ENCODE assay signal across 18 mouse cellular contexts in genomic region chr9:115192890-115193289, GRCm38 (mm10).
DNase-seq lines count a peak whose midpoint lies in the region; ATAC-seq and TF ChIP-seq lines count a peak whose summit lies in the region.
"Had no signal": no experiment of that assay in that cellular context is flagged by ENCODE, and none has a peak within 500 bp of the region (broad histone marks: within the 10 kb centered on the region; RNA-seq: fewer than 3 reads in every experiment).

No protein-coding gene starts in this region.

- no peak overlapping the region for H3K4me3 ChIP-seq in intestine, postnatal 0 days (ENCODE audit: low read depth, low read length)
- no peak overlapping the region for H3K4me3 ChIP-seq in intestine, embryonic 16.5 days (ENCODE audit: low read length)
- H3K4me3 ChIP-seq in lung, postnatal 0 days (ENCODE audit: low read depth, low read length) = no peak overlapping the region
- H3K4me3 ChIP-seq: embryonic facial prominence, embryonic 13.5 days; liver, embryonic 15.5 days; midbrain, embryonic 12.5 days had no signal

- no peaks in the 10 kb centered on the region for H3K4me1 ChIP-seq in intestine, postnatal 0 days (replicated peaks; ENCODE audit: control insufficient read depth, insufficient read depth, low read length)
- H3K4me1 ChIP-seq in intestine, embryonic 16.5 days (ENCODE audit: control insufficient read depth, insufficient read depth, low read length) = peaks cover 6% of the 10 kb centered on the region; the same call in 1 of the 2 replicates
- 0 out of 2 replicates have a peak, but pooled peaks cover 2% of the 10 kb centered on the region for H3K4me1 ChIP-seq in lung, postnatal 0 days (ENCODE audit: insufficient read depth, low read depth, low read length)
- H3K4me1 ChIP-seq: midbrain, embryonic 12.5 days had no signal

- intact Hi-C loops in left cerebral cortex, postnatal 36 days (cut with DNase I) = no loop called here

- 0 out of 2 replicates have a peak, but pooled peaks cover 2% of the 10 kb centered on the region for H3K36me3 ChIP-seq in intestine, postnatal 0 days (ENCODE audit: control insufficient read depth, insufficient read depth)
- no peaks in the 10 kb centered on the region for H3K36me3 ChIP-seq in intestine, embryonic 16.5 days (ENCODE audit: control insufficient read depth, insufficient read depth, low read length)
- no peaks in the 10 kb centered on the region for H3K36me3 ChIP-seq in lung, postnatal 0 days (ENCODE audit: insufficient read depth, low read length)
- H3K36me3 ChIP-seq: embryonic facial prominence, embryonic 13.5 days; liver, embryonic 15.5 days; midbrain, embryonic 12.5 days had no signal

- H3K27ac ChIP-seq in intestine, postnatal 0 days (ENCODE audit: low read depth, low read length) = no peak overlapping the region
- no peak overlapping the region for H3K27ac ChIP-seq in intestine, embryonic 16.5 days (ENCODE audit: low read length)
- H3K27ac ChIP-seq in lung, postnatal 0 days (ENCODE audit: low read length) = no peak overlapping the region
- H3K27ac ChIP-seq: embryonic facial prominence, embryonic 13.5 days; liver, embryonic 15.5 days; midbrain, embryonic 12.5 days had no signal

- WGBS in intestine, postnatal 0 days = 82% methylated on average over 3 of the region's 3 CpGs
- 73% methylated on average over 3 of the region's 3 CpGs for WGBS in intestine, embryonic 16.5 days
- WGBS in lung, postnatal 0 days = 73% methylated on average over 3 of the region's 3 CpGs

- DNase-seq in lung, postnatal 0 days (ENCODE audit: low spot score) = no peak
- no peak for DNase-seq in lung, postnatal 25 days (ENCODE audit: low spot score)
- peak; percentile 46 for DNase-seq in ES-CJ7 (ENCODE audit: low read depth, low spot score)
- no peak for DNase-seq in urinary bladder, postnatal 14 days (ENCODE audit: low spot score)
- no peak for DNase-seq in left cerebral cortex, postnatal 36 days (ENCODE audit: low spot score in 2 of 2)
- DNase-seq: adrenal gland, postnatal 14 days; cerebellum, adult 2 months; gastrocnemius, postnatal 10 days; heart, adult 18-20 months; kidney, postnatal 10 days; lung, postnatal 4 days had no signal

- TF ChIP-seq CTCF in intestine, postnatal 0 days (IDR thresholded peaks at IDR 0.05; ENCODE audit: low read depth) = peak; percentile 37
- peak; percentile 22; the same call in 1 of the 2 replicates for TF ChIP-seq CTCF in lung, postnatal 0 days (IDR thresholded peaks at IDR 0.05)

- no peaks in the 10 kb centered on the region for H3K9me3 ChIP-seq in intestine, postnatal 0 days (ENCODE audit: control insufficient read depth)
- no peaks in the 10 kb centered on the region for H3K9me3 ChIP-seq in intestine, embryonic 16.5 days (ENCODE audit: control insufficient read depth, low read length)
- no peaks in the 10 kb centered on the region for H3K9me3 ChIP-seq in lung, postnatal 0 days (ENCODE audit: low read length)
- H3K9me3 ChIP-seq: embryonic facial prominence, embryonic 13.5 days; liver, embryonic 15.5 days had no signal

- no peak for TF ChIP-seq EP300 in lung, postnatal 0 days (IDR thresholded peaks at IDR 0.05)

- H3K27me3 ChIP-seq in intestine, postnatal 0 days (replicated peaks; ENCODE audit: control insufficient read depth, insufficient read depth, low read length) = no peaks in the 10 kb centered on the region
- H3K27me3 ChIP-seq in intestine, embryonic 16.5 days (replicated peaks; ENCODE audit: control insufficient read depth, insufficient read depth, low read length) = no peaks in the 10 kb centered on the region
- no peaks in the 10 kb centered on the region for H3K27me3 ChIP-seq in lung, postnatal 0 days (replicated peaks; ENCODE audit: insufficient read depth, low read length)
- H3K27me3 ChIP-seq: embryonic facial prominence, embryonic 13.5 days; liver, embryonic 15.5 days; midbrain, embryonic 12.5 days had no signal

- no peak overlapping the region for H3K4me2 ChIP-seq in intestine, postnatal 0 days (replicated peaks; ENCODE audit: low read depth)
- H3K4me2 ChIP-seq in intestine, embryonic 16.5 days (ENCODE audit: low read depth, low read length) = no peak overlapping the region
- H3K4me2 ChIP-seq in lung, postnatal 0 days (replicated peaks; ENCODE audit: low read depth, low read length) = no peak overlapping the region
- H3K4me2 ChIP-seq: embryonic facial prominence, embryonic 13.5 days; liver, embryonic 15.5 days; midbrain, embryonic 12.5 days had no signal

- no peak for ATAC-seq in intestine, postnatal 0 days
- ATAC-seq in intestine, embryonic 16.5 days = no peak
- no peak for ATAC-seq in lung, postnatal 0 days
- 0 out of 2 replicates have a peak, but pooled peaks have one; percentile 30 for ATAC-seq in megakaryocyte progenitor cell, adult 5-6 weeks (replicated peaks; ENCODE audit: poor library complexity)
- ATAC-seq: activated CD4-positive, CD25-positive, alpha-beta regulatory T cell, adult 4 months had no signal

- no peak overlapping the region for H3K9ac ChIP-seq in intestine, postnatal 0 days (ENCODE audit: low read depth, low read length)
- no peak overlapping the region for H3K9ac ChIP-seq in intestine, embryonic 16.5 days (ENCODE audit: low read depth, low read length)
- H3K9ac ChIP-seq in lung, postnatal 0 days (replicated peaks; ENCODE audit: low read depth) = no peak overlapping the region
- H3K9ac ChIP-seq: embryonic facial prominence, embryonic 13.5 days; liver, embryonic 15.5 days; midbrain, embryonic 12.5 days had no signal
